Mouse (Mus musculus) retina, adult 2 months (tissue): ENCODE results near the gene Tenm4.

Experiments used
- DNase-seq: peaks from one replicate; pipeline ENCODE4 v3.0.0-alpha.2; 2012; ENCODE audit warnings: low read depth, low spot score

Gene Tenm4

DNA sequence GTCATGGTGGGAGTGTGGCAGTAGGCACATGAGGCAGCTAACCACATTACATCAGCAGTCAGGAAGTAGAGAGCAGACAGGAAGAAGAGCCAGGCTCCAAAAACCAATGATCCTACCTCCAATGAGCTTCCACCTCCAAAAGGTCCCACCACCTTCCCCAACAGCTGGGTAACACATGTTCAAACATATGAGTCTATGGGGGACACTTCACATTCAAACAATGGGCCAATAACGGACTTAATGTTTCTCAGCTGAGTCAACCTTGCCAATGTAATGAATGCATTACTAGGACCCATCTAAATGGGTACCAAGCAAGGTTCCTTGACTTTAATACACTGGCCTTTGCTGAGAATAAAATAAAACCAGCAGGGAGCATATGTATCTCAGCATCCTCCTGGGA is 635.5 kb downstream of the Tenm4 start:
- DNase-seq = no peak

DNA sequence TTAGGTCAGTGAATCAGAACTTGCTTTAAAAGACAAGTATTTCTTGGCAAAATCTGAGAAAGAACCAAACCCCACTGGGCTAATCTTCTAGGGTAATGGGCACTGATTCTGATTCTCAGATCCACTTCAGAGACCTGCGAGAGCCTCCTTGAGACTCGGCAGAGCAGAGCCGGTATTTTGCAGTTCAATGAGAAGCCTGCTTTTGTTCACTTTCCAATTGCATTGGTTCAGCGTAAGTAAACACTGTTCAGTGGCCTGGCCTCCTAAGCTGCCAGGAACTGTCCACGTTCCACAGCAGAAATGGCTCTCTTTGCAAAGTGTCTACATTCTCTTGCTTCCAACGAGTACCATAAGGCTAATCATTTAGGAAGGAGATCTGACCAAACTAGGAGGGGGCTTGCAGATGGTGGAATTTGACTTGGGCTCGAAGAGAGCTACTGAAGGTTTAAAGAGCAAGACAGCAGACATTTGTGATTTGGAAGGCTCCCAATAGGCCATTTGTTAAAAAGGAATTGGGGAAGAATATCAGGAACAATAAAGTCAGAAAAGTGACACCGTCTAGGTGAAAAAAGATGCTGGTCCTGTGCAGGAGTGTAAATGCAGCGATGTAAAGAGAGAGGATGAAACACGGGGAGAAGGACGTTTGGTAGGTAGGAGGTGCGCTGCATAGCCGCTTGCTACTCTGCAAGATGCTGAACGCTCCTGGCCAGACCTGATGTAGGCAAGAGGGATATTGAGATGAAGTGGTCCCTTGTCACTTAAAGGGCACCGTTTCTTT is 636.4 kb downstream of the Tenm4 start:
- DNase-seq = no peak

- DNase-seq = no peak
Observed at GRCm38 (mm10) chr7:96808059-96808646, 637.1 kb downstream of the Tenm4 start.

DNA sequence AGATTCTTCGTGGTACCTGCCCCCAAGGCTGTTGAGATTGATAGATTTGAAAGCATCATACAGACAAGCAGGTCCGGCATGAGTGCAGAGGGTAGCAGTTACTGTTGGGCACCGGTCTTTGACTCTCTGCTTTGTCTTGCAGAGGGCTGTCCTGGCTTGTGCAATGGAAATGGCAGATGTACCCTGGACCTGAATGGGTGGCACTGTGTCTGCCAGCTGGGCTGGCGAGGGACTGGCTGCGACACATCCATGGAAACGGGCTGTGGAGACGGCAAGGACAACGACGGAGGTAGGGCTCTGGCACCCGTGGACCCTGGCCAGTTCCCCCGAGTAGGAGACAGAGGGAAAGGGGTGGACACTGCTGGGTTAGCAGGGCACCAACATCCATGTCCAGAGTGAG is 640.6 kb downstream of the Tenm4 start:
- DNase-seq = no peak

- DNase-seq = no peak
Observed at GRCm38 (mm10) chr7:96813036-96813435, 642.0 kb downstream of the Tenm4 start.

GRCm38 (mm10) chr7:96813497-96814400 is 642.7 kb downstream of the Tenm4 start:
- DNase-seq = no peak

GRCm38 (mm10) chr7:96814581-96814980 is 643.5 kb downstream of the Tenm4 start:
- DNase-seq = no peak

DNA sequence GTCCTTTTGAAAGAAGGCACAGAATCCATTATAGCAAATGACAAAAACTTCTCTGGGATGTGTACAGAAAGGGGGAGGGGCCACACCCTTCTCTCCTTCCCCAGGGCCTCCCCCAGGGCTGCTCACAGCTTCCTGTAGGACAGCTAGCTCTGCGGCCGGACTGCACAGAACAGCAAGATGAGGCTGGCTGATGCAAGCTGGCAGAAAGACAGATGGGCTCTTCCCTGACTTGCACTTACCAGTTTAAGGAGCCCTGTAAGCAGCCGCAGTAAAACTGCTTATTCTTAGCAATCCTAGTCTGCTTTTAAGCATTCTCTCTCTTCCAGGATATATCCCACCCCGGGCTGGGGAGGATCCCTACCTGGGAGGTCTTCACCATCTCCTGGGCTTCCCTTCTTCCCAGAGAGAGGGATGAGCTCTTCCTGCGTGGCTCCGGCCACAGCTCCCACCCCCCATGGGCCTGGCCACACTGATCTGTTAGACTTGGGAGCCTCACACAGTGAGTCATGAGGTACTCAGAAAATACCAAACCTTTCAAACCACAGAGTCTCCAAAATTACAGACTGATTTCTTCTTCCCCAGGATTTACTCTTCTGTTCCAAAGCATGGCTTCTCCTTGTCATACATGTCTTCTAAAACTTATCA is 646.1 kb downstream of the Tenm4 start:
- no peak for DNase-seq

GRCm38 (mm10) chr7:96818236-96818916 is 647.3 kb downstream of the Tenm4 start:
- DNase-seq = no peak

DNA sequence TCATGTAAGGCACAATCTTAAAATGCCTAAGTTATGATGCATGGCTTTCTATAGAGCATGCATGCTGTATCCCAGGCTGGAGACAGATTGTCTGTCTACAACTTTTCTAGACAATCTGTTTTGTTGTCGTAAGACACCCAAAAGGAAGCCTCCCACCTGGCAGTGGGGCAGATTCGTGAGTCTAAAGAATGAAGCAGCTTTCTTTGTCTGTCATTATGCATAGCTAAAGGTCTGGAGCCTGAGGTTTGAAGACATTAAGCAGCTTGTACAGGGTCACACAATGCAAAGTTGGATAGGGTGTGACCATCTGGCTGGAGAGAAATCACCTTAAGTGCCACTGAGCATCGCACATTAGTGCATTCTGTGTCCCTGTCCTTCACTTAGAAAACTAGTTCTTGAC is 648.5 kb downstream of the Tenm4 start:
- no peak for DNase-seq

DNA sequence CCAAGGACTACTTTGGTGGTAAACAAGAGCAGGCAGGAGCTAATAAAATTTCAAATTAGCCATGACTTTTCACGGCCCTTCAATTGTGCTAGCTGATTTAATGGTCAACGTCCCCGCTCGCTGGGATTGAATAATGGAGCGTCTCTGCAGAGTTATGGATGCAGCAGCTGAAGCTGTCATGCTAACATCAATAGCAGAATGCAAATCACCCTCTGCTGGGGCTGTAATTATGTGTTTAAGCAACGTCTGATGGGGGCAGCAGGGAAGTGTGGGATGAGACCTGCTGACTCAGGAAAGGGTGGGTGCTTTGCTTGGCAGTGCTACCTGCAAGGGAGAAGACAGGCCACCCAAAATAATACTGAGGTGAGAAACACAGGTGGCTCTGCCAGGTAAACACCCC is 649.3 kb downstream of the Tenm4 start:
- no peak for DNase-seq

- peak; percentile 11 for DNase-seq
Observed at GRCm38 (mm10) chr7:96826101-96826500, 655.1 kb downstream of the Tenm4 start.

DNA sequence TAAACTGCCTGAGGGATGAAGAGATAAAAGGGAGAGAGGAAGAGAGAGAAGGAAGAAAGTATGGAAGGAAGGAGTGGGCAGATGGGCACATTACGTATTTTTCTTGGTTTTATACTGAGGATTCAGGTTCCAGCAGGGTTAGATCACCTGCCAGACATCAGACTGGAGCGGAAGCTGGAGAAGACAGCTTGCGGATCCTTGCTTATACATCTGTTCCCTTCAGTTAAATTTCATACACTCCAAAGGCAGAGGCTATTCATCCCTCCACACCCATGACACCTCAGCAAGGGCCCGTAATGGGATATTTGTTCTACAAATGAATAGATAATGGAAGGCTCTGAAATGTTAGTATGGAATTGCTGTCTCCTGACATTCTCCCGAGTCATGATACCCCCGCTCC is 655.6 kb downstream of the Tenm4 start:
- no peak for DNase-seq

GRCm38 (mm10) chr7:96832551-96832950 is 661.5 kb downstream of the Tenm4 start:
- DNase-seq = peak; percentile 23

DNA sequence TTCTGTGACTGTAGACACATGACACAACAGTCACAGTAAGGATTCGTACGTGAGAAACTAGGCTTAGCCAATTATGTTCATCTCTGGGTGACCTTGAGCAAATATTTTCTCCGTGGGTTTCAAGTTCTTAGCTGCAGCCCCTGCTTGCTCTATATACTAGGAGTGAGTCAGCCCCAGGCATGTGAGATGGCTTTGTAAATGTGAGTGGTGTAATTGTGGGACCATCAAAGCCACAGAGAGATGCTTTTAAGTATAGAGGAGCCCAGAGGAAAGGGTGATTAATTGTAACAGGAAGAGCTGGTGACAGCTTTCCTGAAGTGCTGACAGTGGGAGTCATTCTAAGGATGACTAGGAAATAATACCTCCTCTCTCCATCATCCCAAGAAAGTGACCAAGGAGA is 662.0 kb downstream of the Tenm4 start:
- no peak for DNase-seq

GRCm38 (mm10) chr7:96834681-96835289 is 663.7 kb downstream of the Tenm4 start:
- DNase-seq = peak; percentile 11

DNA sequence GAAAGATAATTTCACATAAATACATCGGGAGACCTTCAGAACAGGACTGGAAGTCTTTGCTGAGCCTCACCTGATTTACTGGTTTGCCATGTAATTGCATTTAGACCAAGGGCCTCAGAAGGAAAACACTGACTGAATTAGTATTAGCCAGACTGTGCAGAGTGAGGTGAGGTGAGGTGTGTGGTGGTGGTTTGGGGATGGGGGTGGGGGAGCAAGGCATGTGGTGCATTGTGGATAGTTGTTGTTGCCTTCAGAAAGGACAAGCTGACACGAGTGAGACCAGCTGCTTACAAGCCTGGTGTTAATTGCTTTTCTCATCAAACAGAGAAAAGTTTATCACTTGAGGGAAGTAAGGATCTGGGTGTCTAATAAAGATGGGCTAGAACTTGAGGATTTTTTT is 664.3 kb downstream of the Tenm4 start:
- no peak for DNase-seq

DNA sequence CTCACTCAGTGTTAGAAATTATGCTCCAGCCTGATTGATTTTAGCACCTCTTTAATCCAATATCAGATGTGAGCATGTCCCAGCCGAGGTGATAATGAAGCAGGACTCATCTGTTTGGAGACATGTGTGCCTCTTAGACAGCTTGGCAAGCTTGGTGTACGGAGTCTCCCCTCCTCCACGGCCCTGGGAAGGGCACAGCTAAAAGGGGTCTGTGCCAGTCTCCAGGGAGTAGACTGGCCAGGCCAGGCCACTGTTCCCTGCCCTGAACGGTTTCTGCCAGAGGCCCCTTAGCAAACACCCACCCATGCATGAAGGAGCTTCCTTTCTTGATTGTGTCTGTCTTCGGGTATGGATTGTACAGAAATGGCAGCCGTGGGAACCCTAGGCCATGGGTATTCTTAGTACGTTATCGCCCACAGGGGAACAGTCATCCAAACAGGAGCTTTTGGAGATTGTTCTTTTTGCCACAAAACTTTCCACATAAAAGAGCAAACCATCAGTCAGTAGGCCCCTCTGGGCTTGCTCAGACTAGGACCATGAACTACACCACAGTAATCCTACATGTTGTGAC is 667.3 kb downstream of the Tenm4 start:
- no peak for DNase-seq

GRCm38 (mm10) chr7:96838926-96839325 is 667.9 kb downstream of the Tenm4 start:
- no peak for DNase-seq

- no peak for DNase-seq
Observed at GRCm38 (mm10) chr7:96839586-96839985, 668.5 kb downstream of the Tenm4 start.
